Mouse (Mus musculus): ENCODE measurements around the gene Gm42669. TPM values are rescaled to one million over a fixed set of nuclear protein-coding genes. Genes with fewer than 3 reads are reported as not detected.

Gm42669 gene
- polyA plus RNA-seq, 1 experiment from 2014 or later = 0.89 TPM

DNA sequence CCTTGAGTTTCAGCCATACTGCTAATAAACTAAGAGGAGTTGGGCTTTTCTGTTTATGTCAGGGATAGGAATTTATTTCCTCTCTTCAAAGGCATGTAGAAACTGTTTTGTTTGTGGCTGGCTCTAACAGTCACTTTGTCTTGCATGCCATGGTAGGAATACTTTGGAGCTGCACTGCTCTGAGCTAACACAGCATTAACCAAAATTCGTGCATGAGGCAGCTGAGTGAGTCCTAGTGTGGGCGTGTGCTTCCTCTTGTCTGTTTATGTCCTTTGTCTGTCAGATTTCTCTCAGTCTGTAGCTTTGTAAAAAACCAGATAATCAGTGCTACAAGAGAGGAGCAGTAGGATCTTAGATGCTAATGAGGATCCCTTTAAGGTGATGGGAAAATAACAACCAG lies 3.9 kb downstream of the Gm42669 start:
- Histone ChIP-seq H3K9ac (replicated peaks; ENCODE audit: low read length) (no peak overlapping the region), H3K36me3 (ENCODE audit: control insufficient read depth, insufficient read depth, low read length) (peaks cover 37% of the 10 kb centered on the region), H3K9me3 (ENCODE audit: control insufficient read depth, low read length) (no peaks in the 10 kb centered on the region), H3K4me2 (ENCODE audit: low read length) (no peak overlapping the region), H3K4me3 (replicated peaks; ENCODE audit: low read depth, low read length) (no peak overlapping the region), H3K27me3 (ENCODE audit: control insufficient read depth, insufficient read depth, low read length) (no peaks in the 10 kb centered on the region), H3K4me1 (ENCODE audit: control insufficient read depth, insufficient read depth, low read length) (no peaks in the 10 kb centered on the region), H3K27ac (replicated peaks; ENCODE audit: low read depth, low read length) (no peak overlapping the region)
- ATAC-seq (ENCODE audit: low FRiP score, low TSS enrichment) = no peak
- no peak for DNase-seq
- WGBS = 66% methylated on average over 2 of the region's 2 CpGs

DNA sequence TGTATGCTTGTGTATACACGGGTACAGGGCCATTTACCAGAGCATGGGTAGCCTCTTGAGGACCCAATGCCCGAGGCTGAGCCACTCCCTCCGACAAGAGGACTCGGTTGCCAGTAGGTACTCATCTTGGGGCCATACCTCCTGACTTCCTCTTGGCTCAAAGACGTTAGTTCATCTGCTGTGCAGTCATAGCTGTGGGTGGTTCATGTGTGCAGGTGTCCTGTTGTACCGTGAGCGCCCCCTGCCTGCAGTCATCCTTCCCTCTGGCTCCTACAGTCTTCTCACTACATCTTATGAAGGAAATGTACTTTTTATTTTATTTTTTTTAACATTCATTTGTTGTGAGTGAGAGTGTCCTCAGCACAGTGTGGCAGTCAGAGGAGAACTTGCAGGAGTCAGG lies 6.2 kb downstream of the Gm42669 start:
- ATAC-seq (ENCODE audit: low FRiP score, low TSS enrichment) (no peak), DNase-seq (peak; percentile 56)
- Histone ChIP-seq H3K27ac (replicated peaks; ENCODE audit: low read depth, low read length) (no peak overlapping the region), H3K9me3 (ENCODE audit: control insufficient read depth, low read length) (no peaks in the 10 kb centered on the region), H3K4me2 (ENCODE audit: low read length) (no peak overlapping the region), H3K36me3 (ENCODE audit: control insufficient read depth, insufficient read depth, low read length) (peaks cover 20% of the 10 kb centered on the region), H3K4me3 (replicated peaks; ENCODE audit: low read depth, low read length) (no peak overlapping the region), H3K4me1 (ENCODE audit: control insufficient read depth, insufficient read depth, low read length) (no peaks in the 10 kb centered on the region), H3K27me3 (ENCODE audit: control insufficient read depth, insufficient read depth, low read length) (no peaks in the 10 kb centered on the region), H3K9ac (replicated peaks; ENCODE audit: low read length) (no peak overlapping the region)
- 57% methylated on average over 7 of the region's 7 CpGs for WGBS

DNA sequence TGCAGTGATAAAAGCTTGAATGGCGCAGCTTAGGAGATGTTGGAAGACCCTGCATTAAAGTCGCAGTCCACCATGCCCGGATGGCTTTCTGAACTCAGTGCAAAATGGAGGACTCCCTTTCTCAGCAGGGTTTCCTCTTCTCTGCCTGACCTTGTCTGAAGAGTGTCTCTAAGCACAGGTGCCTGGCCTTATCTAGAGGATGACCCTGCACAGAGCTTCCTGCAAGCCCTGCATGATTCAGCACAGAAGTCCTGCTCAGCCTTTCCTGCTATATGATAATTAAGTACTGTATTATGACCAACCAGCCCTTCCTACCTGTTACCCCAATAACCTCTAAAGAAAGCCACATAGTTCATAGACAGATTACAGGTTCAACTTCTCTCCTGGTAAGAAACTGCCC lies 8.0 kb downstream of the Gm42669 start:
- Histone ChIP-seq H3K27ac (replicated peaks; ENCODE audit: low read depth, low read length) (no peak overlapping the region), H3K27me3 (ENCODE audit: control insufficient read depth, insufficient read depth, low read length) (no peaks in the 10 kb centered on the region), H3K9ac (replicated peaks; ENCODE audit: low read length) (no peak overlapping the region), H3K4me2 (ENCODE audit: low read length) (no peak overlapping the region), H3K9me3 (ENCODE audit: control insufficient read depth, low read length) (no peaks in the 10 kb centered on the region), H3K36me3 (ENCODE audit: control insufficient read depth, insufficient read depth, low read length) (peaks cover 16% of the 10 kb centered on the region; the same call in 1 of the 2 replicates), H3K4me3 (replicated peaks; ENCODE audit: low read depth, low read length) (no peak overlapping the region), H3K4me1 (ENCODE audit: control insufficient read depth, insufficient read depth, low read length) (no peaks in the 10 kb centered on the region)
- DNase-seq (no peak), ATAC-seq (ENCODE audit: low FRiP score, low TSS enrichment) (no peak)
- 90% methylated on average over 3 of the region's 3 CpGs for WGBS

DNA sequence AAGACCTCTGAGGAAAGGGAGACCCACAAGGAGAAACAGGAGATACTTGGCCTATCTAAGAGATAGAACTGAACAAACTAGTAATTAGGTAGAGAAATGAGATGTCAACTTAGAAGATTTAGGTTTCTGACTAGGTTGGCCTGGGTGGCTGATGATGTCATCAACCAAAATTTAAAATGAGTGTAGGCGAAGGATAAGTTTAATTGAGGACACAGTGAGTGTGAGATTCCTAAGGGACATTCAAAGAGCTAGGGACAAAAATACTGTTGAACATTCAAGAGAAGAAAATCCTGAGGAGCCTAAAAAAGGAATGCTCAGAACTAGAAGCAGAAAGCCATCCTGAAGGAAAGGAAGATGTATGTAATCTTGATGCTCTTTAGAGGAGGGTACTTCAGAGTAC lies 8.7 kb downstream of the Gm42669 start:
- Histone ChIP-seq H3K27ac (replicated peaks; ENCODE audit: low read depth, low read length) (no peak overlapping the region), H3K9me3 (ENCODE audit: control insufficient read depth, low read length) (no peaks in the 10 kb centered on the region), H3K4me3 (replicated peaks; ENCODE audit: low read depth, low read length) (no peak overlapping the region), H3K27me3 (ENCODE audit: control insufficient read depth, insufficient read depth, low read length) (no peaks in the 10 kb centered on the region), H3K36me3 (ENCODE audit: control insufficient read depth, insufficient read depth, low read length) (peaks cover 12% of the 10 kb centered on the region; the same call in 1 of the 2 replicates), H3K4me1 (ENCODE audit: control insufficient read depth, insufficient read depth, low read length) (no peaks in the 10 kb centered on the region), H3K9ac (replicated peaks; ENCODE audit: low read length) (no peak overlapping the region), H3K4me2 (ENCODE audit: low read length) (no peak overlapping the region)
- no peak for ATAC-seq (ENCODE audit: low FRiP score, low TSS enrichment)
- no peak for DNase-seq
- 96% methylated on average over 1 of the region's 1 CpGs for WGBS

DNA sequence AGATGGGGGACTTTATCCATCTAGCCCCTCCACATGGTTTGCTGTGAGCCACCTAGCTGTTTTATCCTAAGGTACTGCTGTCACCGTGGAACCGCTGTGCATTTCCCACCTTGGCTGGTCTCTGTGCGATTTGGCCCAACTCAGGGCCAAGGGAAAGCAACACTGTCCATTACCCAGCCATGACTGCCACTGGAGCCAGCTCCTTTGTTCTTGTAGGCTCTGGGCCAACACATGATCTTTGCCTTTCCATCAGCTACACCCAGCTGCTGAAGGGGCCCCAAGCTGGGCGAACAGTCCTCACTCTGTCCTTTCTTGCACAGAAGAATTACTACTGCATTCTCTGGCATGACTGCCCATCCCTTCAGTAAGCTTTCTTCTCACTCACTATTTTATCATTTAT lies 11.2 kb downstream of the Gm42669 start:
- 90% methylated on average over 4 of the region's 4 CpGs for WGBS
- DNase-seq (no peak), ATAC-seq (ENCODE audit: low FRiP score, low TSS enrichment) (no peak)

DNA sequence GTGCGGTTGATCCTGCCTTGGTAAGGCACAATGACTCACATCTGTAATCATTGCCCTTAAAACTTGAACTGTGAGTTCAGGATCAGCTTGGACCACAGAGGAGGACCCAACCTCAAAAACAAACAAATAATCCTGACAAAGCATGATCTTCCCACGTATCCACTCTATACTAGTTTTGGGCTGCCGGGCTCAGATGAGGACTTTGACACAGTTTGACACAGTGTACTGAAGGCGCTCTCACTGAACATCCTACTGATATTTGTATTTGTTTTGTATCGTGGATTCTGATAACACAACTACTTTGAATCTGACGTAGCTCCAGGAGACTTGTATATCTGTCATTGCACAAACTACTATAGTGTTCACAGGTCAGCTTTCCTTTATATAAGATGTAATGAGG lies 14.0 kb downstream of the Gm42669 start:
- ATAC-seq (ENCODE audit: low FRiP score, low TSS enrichment) = no peak
- 94% methylated on average over 6 of the region's 6 CpGs for WGBS
- Histone ChIP-seq H3K27ac (replicated peaks; ENCODE audit: low read depth, low read length) (no peak overlapping the region), H3K4me1 (ENCODE audit: control insufficient read depth, insufficient read depth, low read length) (no peaks in the 10 kb centered on the region), H3K9me3 (ENCODE audit: control insufficient read depth, low read length) (no peaks in the 10 kb centered on the region), H3K4me2 (ENCODE audit: low read length) (no peak overlapping the region), H3K36me3 (ENCODE audit: control insufficient read depth, insufficient read depth, low read length) (no peaks in the 10 kb centered on the region), H3K27me3 (ENCODE audit: control insufficient read depth, insufficient read depth, low read length) (no peaks in the 10 kb centered on the region), H3K4me3 (replicated peaks; ENCODE audit: low read depth, low read length) (no peak overlapping the region), H3K9ac (replicated peaks; ENCODE audit: low read length) (no peak overlapping the region)
- no peak for DNase-seq

More for the DNA sequence above, 11.2 kb downstream of the Gm42669 start:
- H3K9ac ChIP-seq (replicated peaks; ENCODE audit: low read length) = no peak overlapping the region
- no peaks in the 10 kb centered on the region for H3K27me3 ChIP-seq (ENCODE audit: control insufficient read depth, insufficient read depth, low read length)
- H3K9me3 ChIP-seq (ENCODE audit: control insufficient read depth, low read length) = no peaks in the 10 kb centered on the region
- H3K36me3 ChIP-seq (ENCODE audit: control insufficient read depth, insufficient read depth, low read length) = no peaks in the 10 kb centered on the region
- H3K4me3 ChIP-seq (replicated peaks; ENCODE audit: low read depth, low read length) = no peak overlapping the region
- H3K4me2 ChIP-seq (ENCODE audit: low read length) = no peak overlapping the region
- no peaks in the 10 kb centered on the region for H3K4me1 ChIP-seq (ENCODE audit: control insufficient read depth, insufficient read depth, low read length)
- H3K27ac ChIP-seq (replicated peaks; ENCODE audit: low read depth, low read length) = no peak overlapping the region

DNA sequence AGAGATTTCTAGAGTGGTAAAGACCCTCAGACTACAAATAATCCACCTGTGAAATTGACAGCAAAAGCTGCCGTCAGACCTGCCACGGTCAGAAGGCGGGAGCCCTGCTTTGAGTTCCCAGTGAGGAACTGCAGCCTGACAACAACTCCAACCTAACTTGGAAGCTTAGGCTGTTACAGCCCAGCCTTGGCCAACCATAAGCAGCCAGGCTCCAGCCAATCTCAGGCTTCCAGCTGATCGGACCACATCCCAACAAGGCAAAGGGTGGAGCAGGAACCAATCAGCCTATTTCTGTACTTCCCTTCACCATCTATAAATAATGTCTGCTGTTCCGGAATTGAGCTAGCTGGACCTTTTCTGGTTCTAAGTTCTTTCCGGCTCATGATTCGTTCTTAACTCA lies 14.5 kb downstream of the Gm42669 start:
- Histone ChIP-seq H3K4me1 (ENCODE audit: control insufficient read depth, insufficient read depth, low read length) (no peaks in the 10 kb centered on the region), H3K27ac (replicated peaks; ENCODE audit: low read depth, low read length) (no peak overlapping the region), H3K9ac (replicated peaks; ENCODE audit: low read length) (no peak overlapping the region), H3K36me3 (ENCODE audit: control insufficient read depth, insufficient read depth, low read length) (no peaks in the 10 kb centered on the region), H3K27me3 (ENCODE audit: control insufficient read depth, insufficient read depth, low read length) (no peaks in the 10 kb centered on the region), H3K4me2 (ENCODE audit: low read length) (no peak overlapping the region), H3K4me3 (replicated peaks; ENCODE audit: low read depth, low read length) (no peak overlapping the region), H3K9me3 (ENCODE audit: control insufficient read depth, low read length) (no peaks in the 10 kb centered on the region)
- WGBS = 79% methylated on average over 7 of the region's 7 CpGs
- DNase-seq (no peak), ATAC-seq (ENCODE audit: low FRiP score, low TSS enrichment) (no peak)

DNA sequence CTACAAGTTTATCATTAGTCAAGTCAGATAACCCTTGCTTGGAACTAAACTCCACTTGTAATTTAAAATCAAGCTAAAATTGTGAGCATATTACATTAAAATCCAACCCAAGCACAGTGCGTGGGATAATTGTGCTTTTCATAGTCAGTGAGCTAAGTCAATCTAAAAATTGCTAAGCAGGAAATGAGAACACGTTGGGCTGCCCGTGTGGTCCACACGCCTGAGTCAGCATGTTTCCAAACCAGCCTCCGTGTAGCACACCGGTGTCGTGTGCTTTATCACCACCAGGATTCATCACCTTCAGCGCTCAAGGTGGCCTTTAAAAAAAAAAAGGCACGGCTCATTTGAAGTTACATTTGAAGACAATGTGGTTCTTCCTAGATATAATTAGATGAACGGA lies 16.9 kb downstream of the Gm42669 start:
- no peak overlapping the region for H3K9ac ChIP-seq (replicated peaks; ENCODE audit: low read length)
- no peaks in the 10 kb centered on the region for H3K36me3 ChIP-seq (ENCODE audit: control insufficient read depth, insufficient read depth, low read length)
- no peak for DNase-seq
- H3K4me3 ChIP-seq (replicated peaks; ENCODE audit: low read depth, low read length) = no peak overlapping the region
- H3K4me2 ChIP-seq (ENCODE audit: low read length) = no peak overlapping the region
- H3K27ac ChIP-seq (replicated peaks; ENCODE audit: low read depth, low read length) = no peak overlapping the region
- WGBS = 93% methylated on average over 10 of the region's 10 CpGs
- H3K4me1 ChIP-seq (ENCODE audit: control insufficient read depth, insufficient read depth, low read length) = no peaks in the 10 kb centered on the region
- H3K9me3 ChIP-seq (ENCODE audit: control insufficient read depth, low read length) = no peaks in the 10 kb centered on the region
- no peaks in the 10 kb centered on the region for H3K27me3 ChIP-seq (ENCODE audit: control insufficient read depth, insufficient read depth, low read length)
- ATAC-seq (ENCODE audit: low FRiP score, low TSS enrichment) = no peak

DNA sequence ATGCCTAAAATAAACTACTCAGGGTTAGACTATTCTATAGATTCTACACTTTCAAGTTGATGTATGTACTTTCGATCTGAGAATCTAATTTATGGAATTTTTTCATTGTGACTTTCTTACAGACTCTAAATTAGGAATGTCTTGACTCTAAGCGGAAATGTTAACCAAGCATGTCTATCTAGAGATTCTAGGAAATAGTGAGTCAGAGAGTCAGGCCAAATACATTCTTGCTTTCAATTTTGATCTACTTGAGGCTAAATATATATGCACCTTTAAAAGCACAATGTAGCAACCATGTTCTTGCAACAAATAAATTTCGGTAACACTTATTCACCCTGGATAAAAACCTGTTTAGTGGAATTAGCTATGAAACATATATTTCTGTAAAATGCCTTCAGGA lies 21.4 kb downstream of the Gm42669 start:
- H3K4me2 ChIP-seq (ENCODE audit: low read length) = no peak overlapping the region
- no peak overlapping the region for H3K27ac ChIP-seq (replicated peaks; ENCODE audit: low read depth, low read length)
- H3K36me3 ChIP-seq (ENCODE audit: control insufficient read depth, insufficient read depth, low read length) = no peaks in the 10 kb centered on the region
- H3K27me3 ChIP-seq (ENCODE audit: control insufficient read depth, insufficient read depth, low read length) = no peaks in the 10 kb centered on the region
- no peak overlapping the region for H3K9ac ChIP-seq (replicated peaks; ENCODE audit: low read length)
- no peaks in the 10 kb centered on the region for H3K4me1 ChIP-seq (ENCODE audit: control insufficient read depth, insufficient read depth, low read length)
- DNase-seq (no peak), ATAC-seq (ENCODE audit: low FRiP score, low TSS enrichment) (no peak)
- 96% methylated on average over 3 of the region's 3 CpGs for WGBS
- H3K4me3 ChIP-seq (replicated peaks; ENCODE audit: low read depth, low read length) = no peak overlapping the region
- H3K9me3 ChIP-seq (ENCODE audit: control insufficient read depth, low read length) = no peaks in the 10 kb centered on the region

Measured in midbrain, embryonic 14.5 days (tissue).